Mouse (Mus musculus) CH12.LX (cell line): ENCODE data around the gene Lmbrd1. TPM values are rescaled to one million over a fixed set of nuclear protein-coding genes. Genes with fewer than 3 reads are reported as not detected.

Experiments
- DNase-seq: peaks from one replicate; pipeline ENCODE4 v3.0.0-alpha.2; 2013; ENCODE audit errors: extremely low read depth
- H3K27ac ChIP-seq: 2 replicates; pipeline ENCODE4 v1.5.1; 2012; ENCODE audit warnings: low read depth, mild to moderate bottlenecking, control low read depth, moderate library complexity; ENCODE audit not compliant: insufficient read depth
- H3K27me3 ChIP-seq: replicated peaks from 2 replicates; pipeline ENCODE3; 2012; ENCODE audit warnings: inconsistent platforms
- H3K36me3 ChIP-seq, 2 experiments: replicated peaks in 1 of 2; 2 replicates each; pipeline versions ENCODE3 to v1.6.1; 2012; ENCODE audit warnings: inconsistent platforms in 1 of 2, low read length in 1 of 2, mild to moderate bottlenecking in 1 of 2, mixed read lengths in 1 of 2, moderate library complexity in 1 of 2; ENCODE audit not compliant: control insufficient read depth in 1 of 2, insufficient read depth in 1 of 2
- H3K4me1 ChIP-seq, 2 experiments: 2 replicates each; pipeline ENCODE4 v1.6.1; 2012; ENCODE audit warnings: inconsistent platforms in 1 of 2, moderate library complexity in 1 of 2; ENCODE audit not compliant: insufficient read depth in 2 of 2, control insufficient read depth in 1 of 2
- H3K4me2 ChIP-seq: 2 replicates; pipeline ENCODE4 v1.6.1; 2012; ENCODE audit warnings: low read depth, mild to moderate bottlenecking, control low read depth; ENCODE audit not compliant: poor library complexity, insufficient read depth, severe bottlenecking
- H3K4me3 ChIP-seq, 3 experiments: fragments of 150-350 bp in 1 of 3; sonication (generic) in 1 of 3; replicated peaks in 1 of 3; 2 replicates each; pipeline versions ENCODE3 to v1.5.1; 2011 to 2012; ENCODE audit warnings: low read depth in 2 of 3, low read length in 2 of 3, mild to moderate bottlenecking in 2 of 3, moderate library complexity in 2 of 3, control low read depth in 1 of 3, improper control_type of control experiment in 1 of 3, inconsistent platforms in 1 of 3, mixed read lengths in 1 of 3; ENCODE audit not compliant: poor library complexity in 1 of 3
- H3K79me2 ChIP-seq: replicated peaks from 2 replicates; pipeline ENCODE4 v1.6.1; 2012; ENCODE audit warnings: mild to moderate bottlenecking, moderate library complexity; ENCODE audit not compliant: control insufficient read depth, poor library complexity, insufficient read depth, severe bottlenecking; ENCODE audit errors: extremely low read depth
- H3K9ac ChIP-seq: 2 replicates; pipeline ENCODE4 v1.6.1; 2012; ENCODE audit warnings: low read depth, mild to moderate bottlenecking, control low read depth, moderate library complexity; ENCODE audit not compliant: insufficient read depth
- H3K9me3 ChIP-seq: replicated peaks from 2 replicates; pipeline ENCODE3; 2012; ENCODE audit warnings: low read length, inconsistent platforms, mixed read lengths
- CHD1 ChIP-seq: IDR thresholded peaks from 2 replicates; pipeline ENCODE4 v1.6.1; 2012; ENCODE audit warnings: low read depth, low read length, improper control_type of control experiment, inconsistent platforms
- ELF1 ChIP-seq: IDR thresholded peaks from 2 replicates; pipeline ENCODE4 v1.6.1; 2014; ENCODE audit warnings: low read depth, mild to moderate bottlenecking, inconsistent platforms, low read length, improper control_type of control experiment
- GABPA ChIP-seq: IDR thresholded peaks from 2 replicates; pipeline ENCODE4 v1.6.1; 2012; ENCODE audit warnings: low read depth, low read length, improper control_type of control experiment, inconsistent platforms; ENCODE audit not compliant: insufficient replicate concordance
- MAX ChIP-seq: IDR thresholded peaks from 2 replicates; pipeline ENCODE4 v1.6.1; 2011; ENCODE audit warnings: low read length, improper control_type of control experiment
- MYC ChIP-seq: IDR thresholded peaks from 2 replicates; pipeline ENCODE4 v1.6.1; 2011; ENCODE audit warnings: low read depth, mild to moderate bottlenecking, improper control_type of control experiment, low read length
- UBTF ChIP-seq: IDR thresholded peaks from 2 replicates; pipeline ENCODE4 v1.6.1; 2012; ENCODE audit warnings: low read depth, mild to moderate bottlenecking, inconsistent platforms, low read length, improper control_type of control experiment, moderate library complexity
- ZC3H11A ChIP-seq: IDR thresholded peaks from 2 replicates; pipeline ENCODE4 v1.6.1; 2012; ENCODE audit warnings: low read depth, mild to moderate bottlenecking, inconsistent platforms, low read length, improper control_type of control experiment
- dilution Hi-C: fragments of 300-500 bp; cut with MboI; formaldehyde crosslinking; loops from 2 replicates; pipeline ENCODE4 v1.14.3; 2020; ENCODE audit warnings: low sequenced_read_pairs; ENCODE audit not compliant: extremely low pct_unique_long_range_greater_than_20kb, extremely low pct_ligation_motif_present
- in situ Hi-C: fragments of 300-500 bp; cut with MboI; formaldehyde crosslinking; loops from 3 replicates; pipeline ENCODE4 v1.14.3; 2019; ENCODE audit warnings: low sequenced_read_pairs, low pct_ligation_motif_present, low pct_unique_long_range_greater_than_20kb, mixed read lengths
- polyA plus RNA-seq: library from polyadenylated mRNA; unstranded; fragments of >175 nt; gene quantifications from 2 replicates; pipeline ENCODE4 v1.2.1, GENCODE M21; 2012; ENCODE audit warnings: low read depth; ENCODE audit not compliant: insufficient read length
- total RNA-seq, 2 experiments: library from RNA; depleted of rRNA; stranded (reverse); fragments of 300-350 nt in 1 of 2; fragments of >200 nt in 1 of 2; gene quantifications; 2 replicates each; pipeline ENCODE4 v1.2.3; 2012 to 2014

The Lmbrd1 gene
- total and polyA plus RNA-seq, 3 experiments: 8.6 to 21.2 (median 17.3) TPM

- H3K4me1 ChIP-seq: peaks cover 2 to 29% of the 10 kb centered on the region in 2 experiments
- dilution Hi-C loops (no loop called here), in situ Hi-C loops (no loop called here)
- no peak overlapping the region for H3K4me3 ChIP-seq
- no peak for TF ChIP-seq CHD1
- no peak overlapping the region for H3K27ac ChIP-seq
- H3K9ac ChIP-seq: no peak overlapping the region
- peaks cover 15% of the 10 kb centered on the region; the same call in 1 of the 2 replicates for H3K79me2 ChIP-seq
- peaks cover 8 to 20% of the 10 kb centered on the region in 2 experiments for H3K36me3 ChIP-seq
- no peaks in the 10 kb centered on the region for H3K27me3 ChIP-seq
- H3K4me2 ChIP-seq: no peak overlapping the region
- peaks cover 5% of the 10 kb centered on the region for H3K9me3 ChIP-seq
- no peak for DNase-seq
Observed at GRCm38 (mm10) chr1:24683947-24684346, 5.5 kb downstream of the Lmbrd1 start.

- TF ChIP-seq MYC (no peak), MAX (no peak), ZC3H11A (no peak), ELF1 (no peak), UBTF (no peak)
- H3K9ac ChIP-seq: no peak overlapping the region
- H3K36me3 ChIP-seq: peaks cover 8 to 23% of the 10 kb centered on the region in 2 experiments
- no peak overlapping the region for H3K4me3 ChIP-seq
- in situ Hi-C loops (no loop called here), dilution Hi-C loops (no loop called here)
- no peak overlapping the region for H3K4me2 ChIP-seq
- no peak overlapping the region for H3K27ac ChIP-seq
- DNase-seq: no peak
- peaks cover 11% of the 10 kb centered on the region; the same call in 1 of the 2 replicates for H3K79me2 ChIP-seq
- peaks cover 0 to 20% of the 10 kb centered on the region in 2 experiments; a peak in 1 of 4 replicates for H3K4me1 ChIP-seq
- no peaks in the 10 kb centered on the region for H3K27me3 ChIP-seq
- H3K9me3 ChIP-seq: peaks cover 3% of the 10 kb centered on the region
Observed at GRCm38 (mm10) chr1:24685606-24686005, 7.2 kb downstream of the Lmbrd1 start.

- H3K9me3 ChIP-seq: peaks cover 3% of the 10 kb centered on the region
- H3K27ac ChIP-seq: no peak overlapping the region
- H3K4me2 ChIP-seq: no peak overlapping the region
- peaks cover 0 to 13% of the 10 kb centered on the region in 2 experiments; a peak in 1 of 4 replicates for H3K4me1 ChIP-seq
- no peaks in the 10 kb centered on the region for H3K27me3 ChIP-seq
- H3K9ac ChIP-seq: no peak overlapping the region
- dilution Hi-C loops (no loop called here), in situ Hi-C loops (no loop called here)
- peaks cover 6% of the 10 kb centered on the region; the same call in 1 of the 2 replicates for H3K79me2 ChIP-seq
- no peak overlapping the region for H3K4me3 ChIP-seq
- H3K36me3 ChIP-seq: peaks cover 8 to 26% of the 10 kb centered on the region in 2 experiments
- TF ChIP-seq GABPA: no peak
- no peak for DNase-seq
Observed at GRCm38 (mm10) chr1:24686235-24687021, 8.0 kb downstream of the Lmbrd1 start.
